Mouse (Mus musculus) liver, postnatal 0 days (tissue): Measurements from ENCODE around the gene Tmem236.

Experiments
- CTCF ChIP-seq: sonication (generic); IDR thresholded peaks from 2 replicates; pipeline ENCODE4 v1.5.1; 2016; ENCODE audit warnings: antibody characterized with exemption, low read depth
- EP300 ChIP-seq: IDR thresholded peaks from 2 replicates; pipeline ENCODE4 v1.6.1; 2016; ENCODE audit warnings: antibody characterized with exemption, low read depth, mild to moderate bottlenecking

GRCm38 (mm10) chr2:14176460-14177193 is 2.3 kb downstream of the Tmem236 start:
- TF ChIP-seq EP300 (no peak), CTCF (no peak)
